Mouse (Mus musculus) MEL (cell line): ENCODE results near the gene Etv4.

Experiments used
- CTCF ChIP-seq, 3 experiments: IDR thresholded peaks in 2 of 3; conservative IDR thresholded peaks in 1 of 3; 2 replicates each; pipeline ENCODE4 v1.5.1; 2011 to 2012; ENCODE audit warnings: low read length in 3 of 3, low read depth in 2 of 3, mild to moderate bottlenecking in 2 of 3, improper control_type of control experiment in 1 of 3, inconsistent platforms in 1 of 3, mixed read lengths in 1 of 3, moderate library complexity in 1 of 3; ENCODE audit not compliant: control insufficient read depth in 1 of 3, insufficient read depth in 1 of 3, poor library complexity in 1 of 3, severe bottlenecking in 1 of 3
- GATA1 ChIP-seq: IDR thresholded peaks from 2 replicates; pipeline ENCODE4 v1.6.1; 2011; ENCODE audit warnings: low read depth, low read length, improper control_type of control experiment
- MXI1 ChIP-seq: IDR thresholded peaks from 2 replicates; pipeline ENCODE4 v1.6.1; 2011; ENCODE audit warnings: mild to moderate bottlenecking, low read depth, low read length, improper control_type of control experiment
- TCF12 ChIP-seq: IDR thresholded peaks from 2 replicates; pipeline ENCODE4 v1.6.1; 2014; ENCODE audit warnings: low read depth, mild to moderate bottlenecking, inconsistent platforms, low read length, improper control_type of control experiment, moderate library complexity

GRCm38 (mm10) chr11:101732518-101733440 is 52.4 kb downstream of the Etv4 start, which contains the start of gene Dhx8:
- peak; percentile 85 for TF ChIP-seq MXI1
- TF ChIP-seq CTCF (IDR thresholded peaks at IDR 0.05 in 2 of 3, conservative IDR thresholded peaks at IDR 0.05 in 1 of 3; ENCODE audit: control insufficient read depth in 1 of 3, insufficient read depth in 1 of 3, low read depth in 2 of 3, low read length in 3 of 3, poor library complexity in 1 of 3, severe bottlenecking in 1 of 3) = peak; percentile 87 to 100 (median 98); a peak in 5 of 6 replicates
- peak; percentile 77 for TF ChIP-seq TCF12
- TF ChIP-seq GATA1 = peak; percentile 55
